Mouse (Mus musculus) lung, postnatal 14 days (tissue): Measurements from ENCODE around the gene Mak.

Source experiments
- DNase-seq: peaks from one replicate; pipeline ENCODE4 v3.0.0; 2021

Mak gene

GRCm38 (mm10) chr13:41079421-41079780, at the start of gene Mak:
Gene Mak (minus strand): TSS chr13:41079706.
- peak; percentile 63 for DNase-seq

GRCm38 (mm10) chr13:41129061-41129460, 49.6 kb upstream of the Mak start:
- DNase-seq, result no peak

GRCm38 (mm10) chr13:41128326-41128725, 48.8 kb upstream of the Mak start:
- DNase-seq, result no peak

- DNase-seq, result no peak
These were observed 44.2 kb upstream of the Mak start for GRCm38 (mm10) chr13:41123666-41124225.

GRCm38 (mm10) chr13:41119152-41119945, 39.8 kb upstream of the Mak start:
- no peak for DNase-seq

GRCm38 (mm10) chr13:41113940-41114339, 34.4 kb upstream of the Mak start, which contains the start of gene Sycp2l:
Gene Sycp2l (plus strand): TSS chr13:41114307.
- DNase-seq, result no peak

GRCm38 (mm10) chr13:41110935-41111334, 31.4 kb upstream of the Mak start, which contains the start of gene Gcm2:
Gene Gcm2 (minus strand): TSS chr13:41111035.
- DNase-seq, result no peak

GRCm38 (mm10) chr13:41105541-41105940, 26.0 kb upstream of the Mak start:
- no peak for DNase-seq

GRCm38 (mm10) chr13:41103841-41104525, 24.5 kb upstream of the Mak start:
- no peak for DNase-seq

GRCm38 (mm10) chr13:41100031-41100430, 20.5 kb upstream of the Mak start:
- no peak for DNase-seq

GRCm38 (mm10) chr13:41098325-41098724, 18.8 kb upstream of the Mak start:
- no peak for DNase-seq

GRCm38 (mm10) chr13:41097324-41098058, 18.0 kb upstream of the Mak start:
- DNase-seq, result peak; percentile 38

GRCm38 (mm10) chr13:41094160-41094559, 14.7 kb upstream of the Mak start:
- DNase-seq, result no peak

- no peak for DNase-seq
These were observed 11.8 kb upstream of the Mak start for GRCm38 (mm10) chr13:41091271-41091670.

- no peak for DNase-seq
These were observed 9.2 kb upstream of the Mak start for GRCm38 (mm10) chr13:41088746-41089145.

- no peak for DNase-seq
These were observed 5.6 kb upstream of the Mak start for GRCm38 (mm10) chr13:41085140-41085539.

GRCm38 (mm10) chr13:41084521-41084920, 5.0 kb upstream of the Mak start:
- no peak for DNase-seq

GRCm38 (mm10) chr13:41080700-41081099, 1.2 kb upstream of the Mak start:
- no peak for DNase-seq

- no peak for DNase-seq
These were observed 353 bp upstream of the Mak start for GRCm38 (mm10) chr13:41079859-41080258.

GRCm38 (mm10) chr13:41078690-41079420, 651 bp downstream of the Mak start:
- no peak for DNase-seq

GRCm38 (mm10) chr13:41077921-41078320, 1.6 kb downstream of the Mak start:
- DNase-seq, result no peak

- no peak for DNase-seq
These were observed 5.7 kb downstream of the Mak start for GRCm38 (mm10) chr13:41073819-41074218.

- DNase-seq, result no peak
These were observed 7.9 kb downstream of the Mak start for GRCm38 (mm10) chr13:41071617-41072016.
